Mouse (Mus musculus) B cell, adult 2 months (primary cell): ENCODE measurements around the gene Lrrc1.

Experiments
- DNase-seq, 2 experiments: peaks; one replicate each; pipeline ENCODE4 v3.0.0; 2022

The Lrrc1 gene

DNA sequence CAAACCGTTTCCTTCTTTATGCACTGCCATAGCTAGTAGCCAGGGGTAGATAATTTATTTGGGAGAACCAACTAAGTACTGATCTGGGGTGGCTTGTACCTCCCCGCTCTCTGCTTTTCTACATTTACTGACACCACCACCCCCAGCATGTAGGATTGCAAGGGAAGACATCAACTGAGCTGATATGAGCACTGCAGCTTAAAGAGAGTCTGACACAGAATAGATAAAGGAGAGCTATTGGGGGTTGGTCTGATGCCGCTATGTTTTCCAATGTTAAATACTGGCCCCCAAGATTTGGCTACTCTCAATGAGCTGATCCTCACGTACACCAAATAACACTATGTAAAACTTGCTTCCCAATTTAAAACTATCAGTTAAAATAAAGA, 124.5 kb downstream of the Lrrc1 start:
- DNase-seq, result no peak

GRCm38 (mm10) chr9:77419501-77420199, 125.0 kb downstream of the Lrrc1 start:
- no peak for DNase-seq

DNA sequence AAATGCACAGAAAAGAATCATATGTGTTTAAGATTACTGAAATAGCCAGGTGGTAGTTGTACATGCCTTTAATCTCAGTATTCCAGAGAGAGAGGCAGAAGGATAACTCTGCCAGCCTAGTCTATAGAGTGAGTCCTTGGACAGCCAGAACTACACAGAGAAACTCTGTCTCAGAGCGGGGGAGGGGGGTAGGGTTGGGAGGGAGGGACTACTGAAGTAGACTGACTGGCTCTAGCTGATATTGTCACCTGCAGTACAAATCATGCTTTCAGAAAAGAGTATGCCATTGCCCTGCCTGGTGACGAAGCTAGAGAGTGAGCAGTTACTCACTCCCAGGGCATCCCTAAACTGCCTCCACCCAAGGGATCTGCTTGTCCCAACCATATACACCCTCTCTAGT, 125.9 kb downstream of the Lrrc1 start:
- DNase-seq, result no peak

GRCm38 (mm10) chr9:77416486-77416885, 128.2 kb downstream of the Lrrc1 start:
- no peak for DNase-seq

DNA sequence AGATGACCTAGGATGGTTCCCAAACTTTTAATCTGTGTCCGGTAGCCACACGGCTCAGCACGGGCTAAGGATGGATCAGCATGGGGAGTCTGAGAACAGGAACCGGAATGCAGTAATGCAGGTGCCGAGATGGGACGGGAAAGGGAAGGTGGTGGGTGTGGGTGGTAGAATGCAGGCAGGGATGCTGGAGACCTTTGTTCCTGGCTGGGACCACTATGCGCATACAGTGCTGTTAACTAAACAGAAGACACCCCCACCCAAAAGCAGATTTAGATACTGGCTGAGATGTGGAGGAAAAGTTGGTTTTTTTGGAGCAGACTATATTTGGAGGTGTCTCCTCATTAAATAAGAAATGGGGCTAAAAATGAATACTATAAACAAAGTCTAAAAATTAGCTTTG, 128.7 kb downstream of the Lrrc1 start:
- no peak for DNase-seq

- DNase-seq, result no peak
Measured at GRCm38 (mm10) chr9:77411830-77412425, 132.7 kb downstream of the Lrrc1 start.

DNA sequence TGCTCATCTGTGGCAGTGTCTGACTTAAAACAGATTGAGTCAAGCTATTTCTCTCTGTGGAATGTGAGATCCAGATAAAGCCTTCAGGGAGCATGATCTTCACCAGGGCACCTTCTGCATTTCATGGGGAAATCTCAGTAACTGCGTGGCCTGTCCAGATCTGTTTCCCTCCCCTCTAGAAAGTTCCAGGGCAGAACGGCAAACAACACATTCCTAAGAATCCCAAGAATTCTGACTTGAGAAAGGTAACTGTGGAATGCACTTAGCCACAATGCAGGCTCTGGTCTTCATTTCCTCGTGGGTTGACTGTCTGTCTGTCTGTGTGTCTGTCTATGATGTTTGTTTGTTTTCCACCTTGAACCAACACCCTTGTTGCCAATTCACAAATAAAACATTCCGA, 133.7 kb downstream of the Lrrc1 start:
- DNase-seq, result no peak

DNA sequence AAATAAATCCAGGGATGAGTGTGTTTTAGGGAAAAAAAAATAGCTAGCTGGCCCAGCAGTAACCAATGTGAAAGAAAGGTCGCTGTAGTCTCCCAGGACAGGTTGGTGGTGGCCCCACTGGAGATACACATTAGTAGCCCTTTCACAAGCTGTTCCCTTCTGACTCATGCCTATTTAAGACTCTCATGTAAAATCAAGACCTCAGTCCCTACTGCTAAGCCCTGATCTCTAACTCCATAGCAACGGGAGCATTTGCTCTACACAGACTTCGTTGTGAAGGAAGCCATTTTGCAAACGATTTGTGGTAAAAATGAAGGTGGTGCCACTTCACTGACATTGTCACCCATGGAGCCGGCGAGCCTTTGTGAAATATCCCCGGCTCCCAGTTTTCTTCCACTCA, 134.1 kb downstream of the Lrrc1 start:
- DNase-seq, result no peak

GRCm38 (mm10) chr9:77408053-77408603, 136.5 kb downstream of the Lrrc1 start:
- no peak for DNase-seq

DNA sequence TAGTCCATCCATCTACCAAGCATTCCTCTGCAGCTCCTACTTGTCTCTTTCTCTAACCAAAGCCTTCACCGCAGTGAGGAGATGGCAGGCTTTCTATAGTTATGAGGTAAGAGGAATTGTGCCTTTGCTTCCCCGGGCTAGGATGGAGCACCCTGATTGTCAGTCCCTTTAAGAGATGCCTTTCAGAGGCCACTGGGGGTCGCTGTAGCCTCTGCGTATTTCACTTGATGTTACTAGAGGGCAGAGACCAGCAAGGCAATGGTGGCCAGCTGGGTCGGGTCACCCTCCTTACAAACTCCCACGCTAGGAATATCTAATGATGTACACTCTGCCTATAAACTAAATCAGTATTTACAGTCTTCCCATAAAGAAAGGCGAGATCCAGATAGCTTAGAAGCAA, 137.8 kb downstream of the Lrrc1 start:
- peak in 1 of 2 experiments; percentile 13 for DNase-seq

DNA sequence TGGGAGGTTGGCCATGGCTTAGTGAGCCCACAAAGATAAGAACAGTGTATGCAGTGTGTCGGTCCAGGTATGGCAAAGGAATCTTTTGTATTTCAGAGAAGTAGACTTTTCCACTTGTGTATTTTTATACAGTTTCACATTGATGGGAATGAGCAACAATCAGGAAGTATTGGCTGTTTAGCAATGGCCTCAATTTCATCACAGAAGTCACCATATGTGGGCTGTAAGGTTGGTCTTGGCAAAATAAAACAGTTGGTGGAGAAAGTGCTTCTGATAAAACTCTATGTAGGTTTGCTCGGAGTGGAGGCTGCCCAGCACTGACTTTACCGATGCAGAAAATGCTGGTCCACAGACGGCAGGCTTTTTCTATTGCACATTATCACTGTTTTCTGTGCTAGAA, 140.2 kb downstream of the Lrrc1 start:
- DNase-seq, result no peak

DNA sequence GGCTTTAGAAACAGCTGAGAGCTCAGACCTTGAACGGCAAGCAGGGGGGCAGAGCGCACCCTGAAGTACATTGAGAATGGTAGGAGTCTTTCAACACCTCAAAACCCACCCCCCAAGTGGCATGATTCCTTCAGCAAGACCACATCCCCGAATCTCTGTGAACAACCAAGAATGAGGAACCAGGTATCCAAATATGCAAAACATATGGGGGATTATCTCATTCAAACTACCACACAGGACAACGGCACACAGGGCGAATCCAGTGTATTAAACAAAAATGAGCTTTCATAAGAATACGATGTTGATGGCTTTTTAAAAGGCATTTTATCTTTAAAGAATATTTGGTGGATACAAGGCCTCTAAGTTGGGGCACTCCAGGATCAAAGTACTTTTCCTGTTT, 140.7 kb downstream of the Lrrc1 start:
- no peak for DNase-seq

- DNase-seq, result no peak
Measured at GRCm38 (mm10) chr9:77402971-77403370, 141.7 kb downstream of the Lrrc1 start.

GRCm38 (mm10) chr9:77399801-77400200, 144.9 kb downstream of the Lrrc1 start:
- no peak for DNase-seq

GRCm38 (mm10) chr9:77398856-77399631, 145.6 kb downstream of the Lrrc1 start:
- no peak for DNase-seq

DNA sequence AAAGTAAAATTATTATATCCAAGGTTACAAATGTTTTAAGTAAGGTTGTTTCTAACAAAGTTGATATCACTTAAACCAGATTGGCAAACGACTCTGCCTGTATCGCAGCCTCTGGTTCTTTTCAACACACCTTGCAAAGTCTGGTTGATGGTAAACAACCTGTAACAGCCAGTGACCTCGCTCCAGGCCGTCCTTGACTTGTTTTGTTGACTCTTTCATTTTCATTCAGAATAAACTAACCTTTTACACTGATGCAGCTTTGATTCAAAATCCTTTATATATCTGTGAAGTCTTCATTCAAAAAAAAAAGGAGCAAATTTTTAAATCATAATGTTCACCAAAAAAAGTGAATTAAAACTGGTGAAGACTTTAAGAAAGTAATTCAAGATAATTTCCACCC, 147.6 kb downstream of the Lrrc1 start:
- DNase-seq, result no peak

GRCm38 (mm10) chr9:77391248-77391647, 153.4 kb downstream of the Lrrc1 start:
- DNase-seq, result no peak

GRCm38 (mm10) chr9:77388956-77389355, 155.7 kb downstream of the Lrrc1 start:
- no peak for DNase-seq

- DNase-seq, result no peak
Measured at GRCm38 (mm10) chr9:77386751-77387150, 157.9 kb downstream of the Lrrc1 start.

DNA sequence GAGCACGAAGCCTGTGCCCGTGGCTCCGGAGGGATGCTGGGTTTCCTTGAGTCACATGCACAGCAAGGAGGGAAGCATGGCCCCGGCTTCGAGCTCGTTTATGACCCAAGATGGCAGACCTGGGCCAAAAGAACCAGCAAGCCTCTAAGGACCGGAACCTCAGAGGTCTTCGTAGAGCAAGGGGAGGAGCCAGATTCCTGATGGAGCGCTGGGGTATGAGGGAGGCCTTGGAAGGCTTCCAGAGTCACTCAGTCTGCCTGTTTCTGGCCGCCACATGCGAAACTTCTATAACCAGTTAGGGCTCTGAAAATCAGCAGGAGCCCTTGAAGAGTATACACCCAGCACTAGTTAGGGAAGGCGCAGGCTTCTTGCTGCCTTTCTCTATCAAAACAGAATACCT, 159.1 kb downstream of the Lrrc1 start:
- no peak for DNase-seq

DNA sequence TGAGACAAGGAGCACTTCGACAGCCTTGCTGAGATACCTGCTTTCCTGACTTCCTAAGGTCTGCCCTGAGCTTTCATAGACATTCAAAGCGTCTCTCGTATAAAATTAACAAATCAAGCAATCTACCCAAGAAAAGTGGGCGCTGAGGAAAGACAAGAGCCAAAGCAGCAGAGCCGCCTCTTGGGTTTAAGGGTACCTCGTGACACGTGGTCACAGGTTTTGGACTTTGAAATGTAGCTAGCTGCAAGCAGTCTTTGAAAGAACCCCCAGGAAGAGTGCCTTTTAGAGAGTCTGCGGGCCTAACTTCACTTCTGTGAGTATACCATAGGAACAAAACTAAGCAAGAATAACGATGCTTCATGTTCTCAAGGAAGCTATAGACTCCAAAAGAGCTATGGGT, 160.0 kb downstream of the Lrrc1 start:
- DNase-seq, result no peak

GRCm38 (mm10) chr9:77383951-77384350, 160.7 kb downstream of the Lrrc1 start:
- DNase-seq, result no peak

GRCm38 (mm10) chr9:77382514-77382913, 162.2 kb downstream of the Lrrc1 start:
- no peak for DNase-seq

DNA sequence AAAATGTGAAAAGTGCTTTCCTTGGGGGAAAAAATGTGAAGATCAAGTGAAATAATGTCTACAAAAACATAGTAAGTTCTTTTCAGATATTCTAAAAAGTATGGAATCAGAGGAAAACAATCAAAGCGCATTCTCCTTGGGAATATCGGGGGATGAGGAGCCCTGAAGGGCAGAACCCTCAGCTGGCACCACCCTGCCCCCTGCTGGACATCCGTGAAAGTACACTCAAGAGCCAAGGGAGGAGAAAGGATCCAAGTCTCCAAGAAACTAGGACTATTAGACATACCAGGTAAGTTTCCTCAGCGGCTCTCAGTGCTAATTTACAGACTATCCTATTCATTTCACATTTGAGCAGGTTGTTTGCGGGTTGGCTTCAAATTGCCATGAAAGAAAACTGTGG, 163.1 kb downstream of the Lrrc1 start:
- peak; percentile 64 for DNase-seq
